Mouse (Mus musculus) forebrain, embryonic 16.5 days (tissue): ENCODE measurements at regions not wholly inside any gene's neighbourhood (a gene's known extent, or its start where the extent isn't known, plus 50 kb on each side); places are given as distances from the start of the nearest gene placed in this dataset.

Experiments
- ATAC-seq: fragments of 200-750 bp; cut with Nextera tagmentation; 2 replicates; pipeline ENCODE4 v1.8.0; 2017; ENCODE audit warnings: mild to moderate bottlenecking, moderate library complexity
- H3K27ac ChIP-seq: fragments of 300-500 bp; sonication (generic); 2 replicates; pipeline ENCODE4 v1.5.1; 2014; ENCODE audit warnings: low read length, control low read depth
- H3K27me3 ChIP-seq: fragments of 300-500 bp; sonication (generic); replicated peaks from 2 replicates; pipeline ENCODE4 v1.6.1; 2014; ENCODE audit warnings: low read length; ENCODE audit not compliant: control insufficient read depth, insufficient read depth
- H3K36me3 ChIP-seq: fragments of 300-500 bp; sonication (generic); 2 replicates; pipeline ENCODE4 v1.6.1; 2014; ENCODE audit not compliant: control insufficient read depth, insufficient read depth
- H3K4me1 ChIP-seq: fragments of 300-500 bp; sonication (generic); replicated peaks from 2 replicates; pipeline ENCODE4 v1.6.1; 2014; ENCODE audit warnings: low read length; ENCODE audit not compliant: control insufficient read depth, insufficient read depth
- H3K4me2 ChIP-seq: fragments of 300-500 bp; sonication (generic); 2 replicates; pipeline ENCODE4 v1.6.1; 2014; ENCODE audit warnings: mild to moderate bottlenecking, low read length, control low read depth
- H3K4me3 ChIP-seq: fragments of 300-500 bp; sonication (generic); replicated peaks from 2 replicates; pipeline ENCODE4 v1.5.1; 2014; ENCODE audit warnings: mild to moderate bottlenecking, low read length, control low read depth
- H3K9ac ChIP-seq: fragments of 300-500 bp; sonication (generic); replicated peaks from 2 replicates; pipeline ENCODE4 v1.6.1; 2014; ENCODE audit warnings: low read depth, low read length, control low read depth
- H3K9me3 ChIP-seq: fragments of 300-500 bp; sonication (generic); 2 replicates; pipeline ENCODE4 v1.6.1; 2016; ENCODE audit warnings: low read length; ENCODE audit not compliant: control insufficient read depth
- WGBS: fragments of 180-500 bp; shearing (Covaris S2); extraction: QIAGEN DNeasy Blood & Tissue Kit; methylation state at CpG from one replicate; pipeline ENCODE4 v1.1.7; 2014; 5-methylcytosine and 5-hydroxymethylcytosine counted together

- H3K4me2 ChIP-seq, result no peak overlapping the region
- H3K4me1 ChIP-seq, result no peaks in the 10 kb centered on the region
- H3K36me3 ChIP-seq, result no peaks in the 10 kb centered on the region
- no peak overlapping the region for H3K9ac ChIP-seq
- no peaks in the 10 kb centered on the region for H3K27me3 ChIP-seq
- no peak for ATAC-seq
- 91% methylated on average over 1 of the region's 1 CpGs for WGBS
- H3K4me3 ChIP-seq, result no peak overlapping the region
- H3K9me3 ChIP-seq, result no peaks in the 10 kb centered on the region
- H3K27ac ChIP-seq, result no peak overlapping the region
Observed at GRCm38 (mm10) chr1:141161772-141162171, 915.8 kb downstream of the Kcnt2 start.
